Mouse (Mus musculus) lung, postnatal 4 days (tissue): Measurements from ENCODE around the gene Gm1330.
"Not testable (repeated sequence)": the region's sequence is repeated elsewhere in the genome, so short reads cannot be mapped to it uniquely, and the experiment has no call there.

Experiments
- DNase-seq, 2 experiments: peaks; one replicate each; pipeline ENCODE4 v3.0.0; 2021

The Gm1330 gene

GRCm38 (mm10) chr2:149003151-149003550 lies at the start of gene Gm1330:
Gm1330 (minus strand) TSS chr2:149003251.
- no peak for DNase-seq

- not testable (repeated sequence) for DNase-seq
Measured at GRCm38 (mm10) chr2:149017137-149017536, 14.1 kb upstream of the Gm1330 start, which contains the start of gene Gm10750. Gm10750 (minus strand) TSS chr2:149017237.

- DNase-seq: no peak
Measured at GRCm38 (mm10) chr2:149004826-149005225, 1.8 kb upstream of the Gm1330 start.

- no peak for DNase-seq
Measured at GRCm38 (mm10) chr2:148995133-148995532, 7.9 kb downstream of the Gm1330 start.
